28 mouse cellular contexts compared by ENCODE assay signal in genomic region chr13:49311642-49312041, GRCm38 (mm10). TPM values are rescaled to one million over a fixed set of nuclear protein-coding genes. Genes with fewer than 3 reads are reported as not detected.
DNase-seq lines count a peak whose midpoint lies in the region; ATAC-seq and TF ChIP-seq lines count a peak whose summit lies in the region.
"Had no signal": no experiment of that assay in that cellular context is flagged by ENCODE, and none has a peak within 500 bp of the region (broad histone marks: within the 10 kb centered on the region; RNA-seq: fewer than 3 reads in every experiment).

No protein-coding gene starts in this region.

- no peak overlapping the region for H3K4me3 ChIP-seq in embryonic facial prominence, embryonic 14.5 days (ENCODE audit: low read depth, low read length)
- no peak overlapping the region for H3K4me3 ChIP-seq in embryonic facial prominence, embryonic 10.5 days
- H3K4me3 ChIP-seq in lung, postnatal 0 days (ENCODE audit: low read depth, low read length): no peak overlapping the region
- no peak overlapping the region for H3K4me3 ChIP-seq in stomach, postnatal 0 days (ENCODE audit: low read depth, low read length)
- H3K4me3 ChIP-seq: embryonic facial prominence, embryonic 12.5 days; erythroblast, embryonic 14.5 days; forebrain, embryonic 12.5 days; forebrain, embryonic 15.5 days; heart, adult 2 months; heart, embryonic 10.5 days; heart, embryonic 13.5 days had no signal

- 85% methylated on average over 7 of the region's 7 CpGs for WGBS in embryonic facial prominence, embryonic 14.5 days
- WGBS in embryonic facial prominence, embryonic 10.5 days: 88% methylated on average over 7 of the region's 7 CpGs
- 59% methylated on average over 7 of the region's 7 CpGs for WGBS in lung, postnatal 0 days
- 59% methylated on average over 7 of the region's 7 CpGs for WGBS in stomach, postnatal 0 days

- H3K4me2 ChIP-seq in embryonic facial prominence, embryonic 14.5 days (ENCODE audit: low read depth, low read length): no peak overlapping the region
- no peak overlapping the region for H3K4me2 ChIP-seq in lung, postnatal 0 days (replicated peaks; ENCODE audit: low read depth, low read length)
- no peak overlapping the region for H3K4me2 ChIP-seq in stomach, postnatal 0 days (replicated peaks; ENCODE audit: low read depth)
- H3K4me2 ChIP-seq: embryonic facial prominence, embryonic 12.5 days; forebrain, embryonic 12.5 days; forebrain, embryonic 15.5 days; heart, embryonic 13.5 days; hindbrain, embryonic 14.5 days had no signal

- no peak overlapping the region for H3K9ac ChIP-seq in embryonic facial prominence, embryonic 14.5 days (ENCODE audit: low read depth, low read length)
- no peak overlapping the region for H3K9ac ChIP-seq in lung, postnatal 0 days (replicated peaks; ENCODE audit: low read depth)
- no peak overlapping the region for H3K9ac ChIP-seq in stomach, postnatal 0 days (ENCODE audit: low read length)
- H3K9ac ChIP-seq: embryonic facial prominence, embryonic 12.5 days; forebrain, embryonic 12.5 days; forebrain, embryonic 15.5 days; heart, embryonic 13.5 days; hindbrain, embryonic 14.5 days had no signal

- H3K36me3 ChIP-seq in embryonic facial prominence, embryonic 14.5 days (ENCODE audit: control insufficient read depth, insufficient read depth, low read length): no peaks in the 10 kb centered on the region
- no peaks in the 10 kb centered on the region; the same call in 1 of the 2 replicates for H3K36me3 ChIP-seq in embryonic facial prominence, embryonic 10.5 days (replicated peaks)
- H3K36me3 ChIP-seq in lung, postnatal 0 days (ENCODE audit: insufficient read depth, low read length): no peaks in the 10 kb centered on the region
- no peaks in the 10 kb centered on the region for H3K36me3 ChIP-seq in stomach, postnatal 0 days (ENCODE audit: control insufficient read depth, insufficient read depth, low read length)
- H3K36me3 ChIP-seq: embryonic facial prominence, embryonic 12.5 days; forebrain, embryonic 12.5 days; heart, embryonic 10.5 days; heart, embryonic 13.5 days had no signal

- no peak for TF ChIP-seq EP300 in lung, postnatal 0 days (IDR thresholded peaks at IDR 0.05)
- no peak for TF ChIP-seq EP300 in stomach, postnatal 0 days (optimal IDR thresholded peaks at IDR 0.05)

- H3K27me3 ChIP-seq in embryonic facial prominence, embryonic 14.5 days (replicated peaks; ENCODE audit: control insufficient read depth, insufficient read depth, low read length): no peaks in the 10 kb centered on the region
- no peaks in the 10 kb centered on the region for H3K27me3 ChIP-seq in embryonic facial prominence, embryonic 10.5 days (replicated peaks; ENCODE audit: low read depth, poor library complexity, severe bottlenecking)
- H3K27me3 ChIP-seq in lung, postnatal 0 days (replicated peaks; ENCODE audit: insufficient read depth, low read length): no peaks in the 10 kb centered on the region
- no peaks in the 10 kb centered on the region for H3K27me3 ChIP-seq in stomach, postnatal 0 days (ENCODE audit: control insufficient read depth, insufficient read depth, low read length)
- H3K27me3 ChIP-seq: embryonic facial prominence, embryonic 12.5 days; forebrain, embryonic 15.5 days; heart, embryonic 13.5 days had no signal

- H3K4me1 ChIP-seq in embryonic facial prominence, embryonic 14.5 days (ENCODE audit: control insufficient read depth, insufficient read depth, low read length): peaks cover 9% of the 10 kb centered on the region
- peaks cover 33% of the 10 kb centered on the region for H3K4me1 ChIP-seq in embryonic facial prominence, embryonic 10.5 days
- H3K4me1 ChIP-seq in lung, postnatal 0 days (ENCODE audit: insufficient read depth, low read depth, low read length): no peaks in the 10 kb centered on the region
- H3K4me1 ChIP-seq in stomach, postnatal 0 days (replicated peaks; ENCODE audit: control insufficient read depth, insufficient read depth): 0 out of 2 replicates have a peak, but pooled peaks cover 5% of the 10 kb centered on the region

- no peak for TF ChIP-seq CTCF in lung, postnatal 0 days (IDR thresholded peaks at IDR 0.05)
- no peak for TF ChIP-seq CTCF in stomach, postnatal 0 days (IDR thresholded peaks at IDR 0.05; ENCODE audit: low read depth)

- H3K27ac ChIP-seq in embryonic facial prominence, embryonic 14.5 days (replicated peaks; ENCODE audit: low read depth, low read length): no peak overlapping the region
- H3K27ac ChIP-seq in embryonic facial prominence, embryonic 10.5 days (replicated peaks): no peak overlapping the region
- H3K27ac ChIP-seq in lung, postnatal 0 days (ENCODE audit: low read length): no peak overlapping the region
- no peak overlapping the region for H3K27ac ChIP-seq in stomach, postnatal 0 days (replicated peaks)
- H3K27ac ChIP-seq: embryonic facial prominence, embryonic 12.5 days; forebrain, embryonic 12.5 days; forebrain, embryonic 15.5 days; heart, adult 2 months; heart, embryonic 10.5 days; heart, embryonic 13.5 days; hindbrain, embryonic 14.5 days; hindbrain, postnatal 0 days had no signal

- peak; percentile 35 for DNase-seq in embryonic facial prominence, embryonic 14.5 days (ENCODE audit: low spot score)
- DNase-seq in embryonic facial prominence, embryonic 10.5 days (ENCODE audit: low spot score): no peak
- DNase-seq in lung, postnatal 0 days (ENCODE audit: low spot score): peak; percentile 33
- DNase-seq in lung, postnatal 4 days: no peak
- peak; percentile 52 for DNase-seq in R1 (ENCODE audit: low read depth, low spot score)
- DNase-seq in stomach, postnatal 0 days (ENCODE audit: low spot score): no peak
- no peak for DNase-seq in urinary bladder, postnatal 10 days (ENCODE audit: low spot score)
- DNase-seq in cerebellum, adult 11 months: no peak
- DNase-seq: adrenal gland, postnatal 10 days; adrenal gland, postnatal 36 days; cerebellum, adult 2 months; cerebellum, adult 9-11 months; cerebellum, postnatal 25 days; gastrocnemius, postnatal 10 days; gastrocnemius, postnatal 36 days; heart, adult 2 months; heart, postnatal 14 days; heart, postnatal 4 days had no signal

- ATAC-seq in embryonic facial prominence, embryonic 14.5 days (ENCODE audit: low read depth): no peak
- ATAC-seq in lung, postnatal 0 days: 0 out of 2 replicates have a peak, but pooled peaks have one; percentile 33
- 0 out of 2 replicates have a peak, but pooled peaks have one; percentile 19 for ATAC-seq in stomach, postnatal 0 days (ENCODE audit: low FRiP score, low TSS enrichment)
- ATAC-seq: forebrain, embryonic 15.5 days; hindbrain, postnatal 0 days; inflammation-experienced regulatory T-cells, adult 6 months had no signal

- H3K9me3 ChIP-seq in embryonic facial prominence, embryonic 14.5 days (ENCODE audit: control insufficient read depth, low read length): no peaks in the 10 kb centered on the region
- H3K9me3 ChIP-seq in embryonic facial prominence, embryonic 10.5 days: no peaks in the 10 kb centered on the region
- H3K9me3 ChIP-seq in lung, postnatal 0 days (ENCODE audit: low read length): no peaks in the 10 kb centered on the region
- H3K9me3 ChIP-seq in stomach, postnatal 0 days (ENCODE audit: control insufficient read depth, low read length): no peaks in the 10 kb centered on the region
- H3K9me3 ChIP-seq: embryonic facial prominence, embryonic 12.5 days; forebrain, embryonic 12.5 days; forebrain, embryonic 15.5 days; G1E; heart, embryonic 10.5 days; heart, embryonic 13.5 days had no signal

RNA-seq across cellular contexts. Expression of gene Fgd3, which starts 8.5 kb away (rescaled TPM):
- polyA plus RNA-seq in embryonic facial prominence, embryonic 14.5 days (2014; fragmentation: Nextera tagmentation; extraction: Ambion mirVana): 0.51 and 0.58 TPM in 2 replicates
- polyA plus RNA-seq in embryonic facial prominence, embryonic 10.5 days (2016; fragmentation: Nextera tagmentation; extraction: Ambion mirVana): 1.2 and 1.3 TPM in 2 replicates
- polyA plus RNA-seq in lung, postnatal 0 days (2015; fragmentation: Nextera tagmentation; extraction: Ambion mirVana): 0.37 and 0.56 TPM in 2 replicates
- polyA plus RNA-seq in stomach, postnatal 0 days (2015; fragmentation: Nextera tagmentation; extraction: Ambion mirVana): 0.23 and 0.25 TPM in 2 replicates

RNA-seq across cellular contexts. Expression of gene Bicd2, which starts 29.7 kb away (rescaled TPM):
- polyA plus RNA-seq in embryonic facial prominence, embryonic 14.5 days (2014; fragmentation: Nextera tagmentation; extraction: Ambion mirVana): 35.9 and 37.1 TPM in 2 replicates
- 32.6 and 33.3 TPM in 2 replicates for polyA plus RNA-seq in embryonic facial prominence, embryonic 10.5 days (2016; fragmentation: Nextera tagmentation; extraction: Ambion mirVana)
- polyA plus RNA-seq in lung, postnatal 0 days (2015; fragmentation: Nextera tagmentation; extraction: Ambion mirVana): 32.5 and 40.2 TPM in 2 replicates
- 19.6 TPM in 2 replicates for polyA plus RNA-seq in stomach, postnatal 0 days (2015; fragmentation: Nextera tagmentation; extraction: Ambion mirVana)

Comparison
In these comparisons a context has a peak if more than half of its experiments do, and no peak if none do; other contexts are left out.
1. DNase-seq: peak in embryonic facial prominence, embryonic 14.5 days (single experiment), lung, postnatal 0 days (single experiment) and R1 (single experiment); none in embryonic facial prominence, embryonic 10.5 days (single experiment), lung, postnatal 4 days (0 of 2), stomach, postnatal 0 days (single experiment), urinary bladder, postnatal 10 days (single experiment) and cerebellum, adult 11 months (single experiment).